Mouse (Mus musculus) monocyte, adult 5-6 weeks (primary cell): ENCODE data around the gene Ephx1. TPM values are rescaled to one million over a fixed set of nuclear protein-coding genes. Genes with fewer than 3 reads are reported as not detected.

Experiments used
- total RNA-seq: library from RNA; stranded (forward); fragments of 200-1000, 200-491, 200-594 nt; gene quantifications from 3 replicates; pipeline ENCODE4 v1.2.3, GENCODE M21; 2017

Ephx1 gene
- total RNA-seq, 1 experiment from 2014 or later, result 8.9 TPM

Other genes starting within 250 kb of the Ephx1 start
- 1,440 to 2,544 TPM (median 2,182 TPM) in 3 replicates for gene H3f3a, start 207.0 kb downstream of the Ephx1 start, total RNA-seq
- 45.3 to 50.4 TPM (median 49.6 TPM) in 3 replicates for gene Sde2, start 169.8 kb downstream of the Ephx1 start, total RNA-seq
- not detected in 3 replicates for gene Lefty2, start 127.8 kb downstream of the Ephx1 start, total RNA-seq
- 12.9 to 16.2 TPM (median 14.3 TPM) in 3 replicates for gene Pycr2, start 116.6 kb downstream of the Ephx1 start, total RNA-seq
- gene Lefty1, start 85.9 kb downstream of the Ephx1 start, total RNA-seq, result not detected in 3 replicates
- 15.0 to 24.1 TPM (median 17.4 TPM) in 3 replicates for gene Tmem63a, start 78.6 kb downstream of the Ephx1 start, total RNA-seq
- gene 9130409I23Rik, start 30.3 kb upstream of the Ephx1 start, total RNA-seq, result not detected in 3 replicates
- 14.4 to 23.4 TPM (median 16.9 TPM) in 3 replicates for gene Nvl, start 123.3 kb upstream of the Ephx1 start, total RNA-seq
- 40.8 to 110 TPM (median 110 TPM) in 3 replicates for gene Cnih4, start 123.8 kb upstream of the Ephx1 start, total RNA-seq
- 228 to 273 TPM (median 242 TPM) in 3 replicates for gene Wdr26, start 191.1 kb upstream of the Ephx1 start, total RNA-seq